Mouse (Mus musculus): ENCODE measurements around the gene Hira. TPM values are rescaled to one million over a fixed set of nuclear protein-coding genes. Genes with fewer than 3 reads are reported as not detected.

Hira gene
- 10 to 100 TPM; 39.7 to 40.4 TPM for total RNA-seq (2023)

GRCm38 (mm10) chr16:18876442-18877308 is at the start of gene Hira, which contains the start of gene Mrpl40:
Hira (plus strand) TSS chr16:18877037.
Mrpl40 (minus strand) TSS chr16:18876862.

GRCm38 (mm10) chr16:18836468-18837208 is 40.2 kb upstream of the Hira start, which contains the start of the genes 2510002D24Rik and Gm28539:
2510002D24Rik (plus strand) TSS chr16:18836578.
Gm28539 (plus strand) TSS chr16:18836584.

Other genes starting within 250 kb of the Hira start
- 1 to 10 TPM in 1 of 2 experiments, under 1 TPM in 1; 0.49 to 1.4 TPM for gene Sept5, start 247.1 kb upstream of the Hira start, total RNA-seq (2023)
- not detected for gene Cldn5, start 100.2 kb upstream of the Hira start, total RNA-seq (2023)
- gene Ufd1, start 65.3 kb upstream of the Hira start, total RNA-seq (2023) = 10 to 100 TPM; 69.7 to 74.3 TPM
- gene Cdc45, start 65.0 kb upstream of the Hira start, total RNA-seq (2023) = 1 to 10 TPM; 1.4 to 2.3 TPM
- gene 2510002D24Rik, start 40.5 kb upstream of the Hira start, total RNA-seq (2023) = 1 to 10 TPM; 8.0 to 9.4 TPM
- 10 to 100 TPM in 1 of 2 experiments, 1 to 10 TPM in 1; 2.0 to 10.4 TPM for gene Gm28539, start 40.5 kb upstream of the Hira start, total RNA-seq (2023)
- 10 to 100 TPM; 30.4 to 31.2 TPM for gene Mrpl40, start 175 bp upstream of the Hira start, total RNA-seq (2023)

Data from monocyte, adult 59 days (primary cell).